Mouse (Mus musculus) E14TG2a.4 (cell line): ENCODE measurements at regions not wholly inside any gene's neighbourhood (a gene's known extent, or its start where the extent isn't known, plus 50 kb on each side); places are given as distances from the start of the nearest gene placed in this dataset.

ENCODE experiments used
- CTCF ChIP-seq: conservative IDR thresholded peaks from 2 replicates; pipeline ENCODE4 v1.5.1; 2014; ENCODE audit warnings: low read length
- NANOG ChIP-seq: IDR thresholded peaks from 2 replicates; pipeline ENCODE4 v1.6.1; 2014; ENCODE audit warnings: borderline replicate concordance, low read length, mixed read lengths
- POU5F1 ChIP-seq: IDR thresholded peaks from 2 replicates; pipeline ENCODE4 v1.6.1; 2014; ENCODE audit warnings: low read length, borderline replicate concordance

- TF ChIP-seq CTCF (no peak), POU5F1 (no peak), NANOG (no peak)
These were observed 236.1 kb upstream of the Zfp64 start for GRCm38 (mm10) chr2:169191465-169191864.
